Mouse (Mus musculus) neural tube, embryonic 10.5 days (tissue): ENCODE data around the gene Lrch2.
A peak's percentile ranks its signal among the peaks of the same experiment; 100 is the strongest.
"Not testable (repeated sequence)": the region's sequence is repeated elsewhere in the genome, so short reads cannot be mapped to it uniquely, and the experiment has no call there.

Source experiments
- DNase-seq: peaks from one replicate; pipeline ENCODE4 v3.0.0-alpha.2; 2017; ENCODE audit warnings: low spot score; ENCODE audit errors: extremely low spot score

The Lrch2 gene

DNA sequence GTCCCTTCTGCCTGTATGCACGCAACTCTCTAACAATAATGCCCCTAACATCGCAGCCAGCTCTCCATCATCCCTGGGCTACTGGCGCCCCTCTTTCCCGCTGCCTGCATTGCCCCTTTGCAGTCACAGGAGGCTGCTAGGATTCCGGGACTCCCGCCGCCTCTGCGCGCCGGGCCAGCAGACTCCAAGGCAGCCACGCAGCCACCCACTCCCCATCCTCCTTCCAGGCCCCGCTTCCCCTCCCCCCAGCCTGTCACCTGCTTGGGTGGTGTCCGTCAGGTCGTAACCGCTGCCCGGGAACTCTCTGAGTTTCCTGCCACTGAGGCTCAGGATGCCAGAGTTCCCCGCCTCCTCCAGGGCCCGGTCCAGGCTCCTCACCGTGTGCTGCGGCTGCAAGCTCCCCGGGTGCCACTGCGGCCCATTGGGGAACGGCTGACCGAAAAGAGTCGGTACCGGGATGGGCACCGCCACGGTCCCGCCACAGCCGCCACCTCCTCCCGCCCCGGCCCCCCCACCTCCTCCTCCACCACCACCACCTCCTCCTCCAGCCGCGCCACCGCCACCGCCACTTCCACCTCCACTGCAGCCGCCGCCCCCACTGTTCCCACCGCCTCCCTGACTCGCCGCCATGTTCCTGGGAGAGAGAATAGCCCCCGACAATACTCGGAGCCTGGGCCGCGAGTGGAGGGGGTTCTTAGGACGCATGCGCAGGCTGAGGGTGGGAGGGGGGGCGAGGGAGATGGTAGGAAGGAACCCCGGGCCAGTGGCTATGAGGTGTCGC lies at the start of gene Lrch2:
TSS of gene Lrch2 (minus strand) at position 661 of the 781 bp plus-strand sequence.
- DNase-seq = peak; percentile 63

DNA sequence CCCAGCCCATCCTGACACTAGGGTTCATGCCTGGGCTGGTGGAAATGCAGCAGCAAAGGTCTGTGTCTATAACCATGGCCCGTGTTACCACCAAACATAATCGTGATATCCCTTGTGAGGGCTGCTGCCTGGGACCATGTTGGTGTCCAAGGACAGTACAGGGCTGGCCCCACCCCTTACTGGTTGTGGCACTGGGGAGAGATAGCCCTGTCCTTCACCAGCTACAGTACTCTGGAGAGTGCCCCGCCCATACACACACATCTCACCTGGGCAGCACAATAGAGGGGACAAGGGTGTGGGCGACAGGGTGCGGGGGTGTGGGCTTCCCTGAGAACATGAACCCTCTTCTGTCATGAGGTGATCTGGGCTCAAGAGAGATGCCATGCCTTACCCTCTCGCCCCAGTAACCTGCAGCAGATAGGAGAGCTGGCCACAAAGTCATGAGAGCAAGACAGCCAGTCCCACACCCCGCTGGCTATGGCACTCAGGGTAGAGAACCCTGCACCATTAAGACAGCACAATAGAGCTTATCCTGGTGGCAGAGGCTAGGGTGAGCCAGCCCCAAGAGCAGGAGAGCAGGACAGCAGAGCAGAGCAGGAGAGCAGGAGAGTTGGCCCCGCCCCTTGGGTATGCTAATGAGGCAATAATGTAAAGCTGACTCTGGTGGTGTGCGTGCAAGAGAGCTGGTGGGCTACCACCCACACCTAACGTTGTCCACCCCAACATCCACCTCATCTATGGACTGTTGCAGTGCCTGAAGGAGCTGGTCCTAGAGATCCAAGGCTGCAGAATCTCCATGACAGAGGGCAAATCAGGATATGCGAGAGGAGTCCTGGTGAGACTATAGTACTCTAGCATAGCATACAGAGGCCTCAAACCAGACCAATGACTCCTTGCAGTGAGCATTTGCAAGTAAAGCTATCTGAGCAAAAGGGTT lies 12.7 kb downstream of the Lrch2 start:
- no peak for DNase-seq

DNA sequence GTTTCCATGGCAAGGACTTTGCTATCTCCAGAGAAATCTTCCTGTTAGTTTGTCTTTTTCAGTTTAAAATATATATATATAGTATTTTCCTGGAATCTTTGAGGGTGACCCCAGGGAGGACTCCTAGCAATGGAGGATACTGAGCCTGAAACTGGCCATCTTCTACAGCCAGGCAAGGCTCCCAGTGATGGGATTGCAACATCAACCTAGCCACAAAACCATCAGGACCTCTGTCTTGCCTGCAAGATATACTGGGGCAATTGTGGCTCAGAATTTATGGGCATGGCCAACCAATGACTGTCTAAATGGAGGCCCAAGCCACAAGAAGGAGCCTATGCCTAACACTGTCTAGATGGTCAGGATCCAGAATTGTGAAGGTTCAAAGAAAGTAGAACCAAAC lies 15.5 kb downstream of the Lrch2 start:
- no peak for DNase-seq

DNA sequence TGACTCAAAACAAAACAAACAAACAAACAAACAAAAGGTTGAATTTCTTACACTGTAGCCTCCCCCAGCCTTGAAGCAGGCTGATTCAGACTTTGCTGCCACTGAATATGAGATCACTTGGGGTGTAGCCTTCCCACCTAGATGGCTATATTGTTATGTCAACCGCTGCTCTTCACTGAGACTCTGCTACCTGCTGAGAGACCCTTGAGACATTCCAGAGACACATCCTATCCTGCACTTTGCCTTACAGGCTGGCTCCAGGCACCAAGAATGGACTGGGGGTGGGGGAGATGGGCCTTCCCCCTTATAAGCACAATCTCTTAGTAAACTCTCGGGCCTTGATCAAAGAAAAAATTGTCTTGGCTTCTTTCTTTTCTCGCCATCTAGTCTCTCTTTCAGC lies 16.8 kb downstream of the Lrch2 start:
- not testable (repeated sequence) for DNase-seq

DNA sequence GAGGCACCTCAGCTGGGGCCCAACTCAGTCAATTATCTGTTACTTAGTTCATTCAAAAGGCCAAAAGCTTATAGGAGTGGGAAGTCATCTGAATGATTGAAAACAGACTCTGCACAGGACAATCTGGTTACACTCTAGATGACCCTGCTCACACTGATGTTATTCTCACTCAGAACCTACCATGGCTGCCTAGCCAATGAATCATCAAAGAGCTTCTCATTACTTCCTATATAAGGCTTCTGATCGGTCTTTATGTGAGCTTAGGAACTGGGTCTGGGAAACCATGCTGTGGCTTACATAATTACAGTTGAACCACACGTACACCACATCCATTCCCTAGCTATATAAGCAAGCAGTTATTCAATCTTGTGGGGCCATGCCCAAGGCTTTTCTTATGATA lies 18.3 kb downstream of the Lrch2 start:
- DNase-seq = no peak

DNA sequence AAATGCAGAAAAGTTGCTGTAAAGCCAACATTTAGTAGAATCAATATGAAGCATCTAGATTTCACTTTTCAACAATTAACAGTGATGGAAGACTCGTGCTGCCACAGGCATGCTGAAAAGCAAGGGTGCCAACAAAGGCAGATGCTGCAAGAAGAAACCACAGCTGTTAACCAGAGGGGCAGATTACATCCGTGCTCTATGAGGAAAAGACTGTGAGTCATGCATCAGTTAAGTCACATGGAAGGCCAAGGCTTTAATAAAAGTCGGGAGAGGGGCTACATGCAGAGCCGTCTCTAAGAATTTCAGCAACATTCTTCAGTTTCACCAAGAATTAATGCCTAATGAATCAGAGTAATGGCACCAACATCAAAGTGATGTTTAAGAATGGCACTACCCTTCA lies 22.2 kb downstream of the Lrch2 start:
- no peak for DNase-seq

DNA sequence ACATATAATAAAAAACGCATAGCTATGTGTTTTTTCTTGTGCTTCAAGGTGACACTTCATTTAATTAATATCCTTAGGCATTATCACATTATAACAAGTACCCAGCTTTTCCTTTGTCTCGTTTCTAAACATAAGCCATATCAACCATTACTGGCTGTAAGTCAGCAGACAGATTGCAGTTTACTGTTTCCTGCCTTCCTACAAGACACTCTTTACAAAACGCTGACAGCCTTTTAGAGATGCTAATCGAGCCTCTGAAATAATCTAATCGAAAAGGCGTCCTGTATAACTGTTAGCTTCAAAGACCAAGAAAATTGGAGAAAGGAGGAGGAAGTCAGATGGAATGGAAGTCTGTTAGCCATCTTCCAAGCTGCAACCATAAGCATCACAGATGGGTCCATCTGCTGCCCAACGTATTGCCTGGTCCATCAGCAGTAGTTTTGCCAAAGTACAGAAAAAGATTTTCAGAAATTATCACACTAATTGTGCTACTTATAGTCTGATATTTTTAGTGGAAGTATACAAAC lies 26.2 kb downstream of the Lrch2 start:
- no peak for DNase-seq

DNA sequence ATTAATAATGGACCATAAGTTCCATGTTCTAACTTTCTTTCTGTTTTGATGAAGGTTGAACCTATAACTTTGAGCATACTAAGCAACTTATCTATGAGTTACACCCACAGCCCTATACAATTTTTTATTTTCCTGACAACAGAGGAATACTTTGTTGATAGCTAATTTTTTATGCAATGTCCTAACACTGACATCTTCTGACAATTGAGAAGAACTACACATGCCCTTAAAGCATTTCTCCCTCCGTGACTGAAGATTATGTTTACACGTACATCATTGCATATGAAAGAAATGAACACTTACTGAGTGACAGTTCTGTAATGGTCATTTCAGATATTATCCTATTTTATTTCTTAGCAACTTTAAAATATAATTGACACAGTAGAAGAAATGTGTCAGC lies 64.3 kb downstream of the Lrch2 start:
- no peak for DNase-seq

DNA sequence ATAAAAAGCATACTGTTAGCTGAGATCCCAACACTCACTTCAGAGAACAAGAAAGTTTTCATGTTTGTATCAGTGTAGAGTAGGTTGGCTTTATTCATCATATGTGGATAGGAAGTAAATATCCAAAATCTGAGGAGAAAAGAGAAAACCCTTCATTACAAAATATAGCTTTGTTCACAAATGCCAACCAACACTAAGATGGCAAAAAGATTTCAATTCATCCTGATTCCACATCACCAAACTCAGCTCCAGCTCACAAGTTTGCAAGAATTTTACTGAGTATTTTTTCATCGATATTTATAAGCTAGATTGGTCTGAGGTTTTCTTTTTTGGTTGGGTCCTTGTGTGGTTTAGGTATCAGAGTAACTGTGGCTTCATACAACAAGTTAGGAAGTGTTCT lies 100.3 kb downstream of the Lrch2 start, which contains the start of gene Vmn1r239-ps:
TSS of gene Vmn1r239-ps (minus strand) at position 101 of the 400 bp plus-strand sequence.
- not testable (repeated sequence) for DNase-seq

DNA sequence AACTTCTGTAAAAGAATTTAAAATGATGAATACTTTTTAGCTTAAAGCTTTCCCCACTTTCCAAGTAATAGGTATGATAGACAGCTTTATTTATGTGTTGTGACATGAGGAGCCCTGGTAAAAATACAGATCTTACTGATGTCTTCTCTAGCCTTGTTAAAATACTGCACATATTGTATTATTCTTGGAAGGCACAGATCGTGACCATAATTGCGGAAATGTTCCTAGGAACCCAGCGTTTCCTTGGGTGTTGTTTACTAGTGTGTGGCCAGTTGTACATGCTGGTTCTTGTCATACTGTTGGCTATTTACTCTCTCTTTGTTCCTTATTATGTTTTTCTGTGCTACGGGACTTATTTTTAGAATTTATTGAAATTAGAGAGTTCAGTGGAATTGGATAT lies 110.5 kb downstream of the Lrch2 start:
- no peak for DNase-seq

DNA sequence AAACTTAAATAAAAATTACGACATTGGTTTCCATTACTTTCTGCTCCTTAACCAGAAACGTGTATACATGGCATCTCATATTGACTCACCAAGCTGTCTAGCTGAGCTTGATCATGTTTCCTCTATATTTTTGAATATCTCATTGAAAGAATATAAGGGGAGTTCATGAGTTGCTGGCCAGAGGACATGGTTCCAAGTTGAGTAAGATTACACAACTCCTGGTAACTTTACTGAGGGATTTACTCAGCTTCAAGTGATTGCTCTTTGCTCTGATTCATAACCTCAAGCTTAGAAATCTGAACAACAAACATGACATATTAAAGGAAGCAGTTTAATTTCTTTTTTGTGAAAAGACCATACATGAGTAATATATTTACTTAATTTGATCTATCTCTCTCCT lies 118.5 kb downstream of the Lrch2 start:
- no peak for DNase-seq

DNA sequence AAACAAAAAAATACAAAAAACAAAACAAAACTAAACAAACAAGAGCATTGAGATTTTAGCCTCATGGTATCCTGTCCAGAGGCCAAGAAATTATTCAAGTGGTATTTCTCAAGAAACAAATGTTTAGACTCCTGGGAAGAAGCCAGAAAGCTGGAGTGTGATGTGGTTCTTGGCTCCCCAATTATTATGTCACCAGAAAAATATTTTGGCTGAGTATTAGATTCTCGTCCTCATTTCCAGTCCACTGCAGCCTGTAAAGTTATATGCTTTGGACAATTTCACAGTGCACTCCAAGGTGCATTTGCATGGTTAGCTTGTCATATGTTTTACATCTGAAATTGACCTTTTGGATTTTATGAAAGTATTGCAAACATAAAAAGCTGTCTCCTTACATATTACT lies 124.1 kb downstream of the Lrch2 start:
- DNase-seq = no peak

DNA sequence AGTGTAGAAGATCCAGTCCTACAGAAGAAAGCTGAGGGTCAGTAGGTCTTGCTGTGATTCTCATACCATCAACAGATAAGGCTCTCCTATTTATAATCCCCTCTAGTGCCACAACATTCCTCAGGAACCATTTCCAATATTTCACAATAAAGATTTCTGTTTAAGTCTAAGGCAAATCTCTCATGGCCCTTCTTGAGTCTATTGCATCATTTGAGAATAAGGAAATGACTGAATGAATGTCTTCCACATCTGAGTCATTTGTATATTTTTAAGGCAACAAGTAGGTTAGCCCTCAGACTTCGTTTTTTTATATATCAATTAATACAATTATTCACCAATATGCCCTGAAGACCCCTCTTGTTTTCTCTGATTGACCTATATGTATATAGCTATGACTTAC lies 124.8 kb downstream of the Lrch2 start, which contains the start of gene Il13ra2:
TSS of gene Il13ra2 (minus strand) at position 64 of the 400 bp plus-strand sequence.
- no peak for DNase-seq
